Mouse (Mus musculus) adrenal gland (tissue): ENCODE measurements around the gene Atpaf1.

Experiments
- intact Hi-C: fragments of 180-260 bp; cut with DNase I; formaldehyde crosslinking; loops from one replicate; pipeline ENCODE4 v1.15.1; 2025
- long read RNA-seq, 2 experiments: library from polyadenylated mRNA; unstranded; transcript quantifications; one replicate each; pipeline ENCODE4 v2.0.0; 2020; ENCODE audit warnings: borderline replicate concordance in 1 of 2; ENCODE audit not compliant: insufficient replicate concordance in 1 of 2

The Atpaf1 gene
- long read RNA-seq, experiment 1, transcript Atpaf1-203 (9 exons, 2,330 nt), result major isoform, 61 of 68 reads
- long read RNA-seq, experiment 1, partial matches to known transcripts, result 3 of 68 reads
- long read RNA-seq, experiment 1, other reads (novel, unspliced or antisense), result 4 of 68 reads
- long read RNA-seq, experiment 2, transcript Atpaf1-203 (9 exons, 2,330 nt), result major isoform, 71 of 83 reads
- long read RNA-seq, experiment 2, partial matches to known transcripts, result 3 of 83 reads
- long read RNA-seq, experiment 2, other reads (novel, unspliced or antisense), result 9 of 83 reads

DNA sequence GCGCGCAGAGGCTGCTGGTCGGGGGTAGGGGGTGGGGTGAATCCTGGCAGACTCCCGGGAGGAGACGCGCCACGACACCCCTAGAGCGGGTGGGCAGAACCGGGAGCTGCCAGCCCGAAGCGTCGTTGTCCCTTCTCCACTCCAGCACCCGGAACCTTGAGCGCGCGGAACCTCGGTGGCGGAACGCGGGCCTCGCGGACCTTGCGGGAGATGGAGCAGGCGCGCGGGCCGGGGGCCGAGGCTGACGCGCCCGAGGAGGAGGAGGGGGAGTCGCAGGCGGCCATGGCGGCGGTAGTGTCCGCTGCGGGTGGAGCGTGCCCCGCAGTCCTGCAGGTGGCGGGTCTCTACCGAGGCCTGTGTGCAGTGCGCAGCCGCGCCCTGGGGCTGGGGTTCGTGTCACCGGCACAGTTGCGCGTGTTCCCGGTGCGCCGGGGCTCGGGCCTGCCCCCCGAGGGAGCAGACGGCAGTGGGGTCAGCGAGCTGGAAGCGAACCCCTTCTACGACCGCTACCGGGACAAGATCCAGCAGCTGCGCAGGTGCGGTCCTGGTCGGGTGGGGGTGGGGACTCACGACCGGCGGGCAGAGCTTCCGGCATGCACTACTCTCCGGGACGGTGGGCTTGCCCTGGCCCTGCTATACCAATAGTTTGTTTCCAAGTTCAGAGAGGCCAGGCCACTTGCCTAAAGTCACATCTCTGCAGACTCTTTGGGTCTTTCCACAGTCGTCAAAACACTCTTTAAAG is at the start of gene Atpaf1:
Gene Atpaf1 (plus strand): TSS at position 44 of the 742 bp plus-strand sequence.
- intact Hi-C loops, result no loop called here

DNA sequence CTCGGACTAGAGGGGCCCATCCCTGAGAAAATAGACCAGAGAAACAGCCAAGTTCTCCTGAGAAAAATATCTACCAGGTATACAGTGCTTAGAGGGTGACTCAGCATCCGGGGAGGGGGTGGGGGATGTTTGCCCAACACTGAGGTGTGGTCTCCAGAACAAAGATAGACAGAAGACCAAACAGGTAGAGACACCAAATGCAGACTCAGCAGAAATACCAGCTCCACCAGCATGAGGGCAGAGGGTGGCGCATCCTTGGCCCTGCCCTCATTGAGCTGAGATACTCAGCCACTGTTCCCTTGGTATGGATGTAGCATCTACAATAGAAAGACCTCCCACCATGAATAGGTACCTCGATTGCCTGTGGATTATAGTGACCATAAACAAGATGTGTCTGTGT is 49.7 kb upstream of the Atpaf1 start:
- intact Hi-C loops, result loop anchor here (5.0 kb wide), 3 partner anchors 102 to 247 kb away; partner anchors contain the start of gene Mknk1

DNA sequence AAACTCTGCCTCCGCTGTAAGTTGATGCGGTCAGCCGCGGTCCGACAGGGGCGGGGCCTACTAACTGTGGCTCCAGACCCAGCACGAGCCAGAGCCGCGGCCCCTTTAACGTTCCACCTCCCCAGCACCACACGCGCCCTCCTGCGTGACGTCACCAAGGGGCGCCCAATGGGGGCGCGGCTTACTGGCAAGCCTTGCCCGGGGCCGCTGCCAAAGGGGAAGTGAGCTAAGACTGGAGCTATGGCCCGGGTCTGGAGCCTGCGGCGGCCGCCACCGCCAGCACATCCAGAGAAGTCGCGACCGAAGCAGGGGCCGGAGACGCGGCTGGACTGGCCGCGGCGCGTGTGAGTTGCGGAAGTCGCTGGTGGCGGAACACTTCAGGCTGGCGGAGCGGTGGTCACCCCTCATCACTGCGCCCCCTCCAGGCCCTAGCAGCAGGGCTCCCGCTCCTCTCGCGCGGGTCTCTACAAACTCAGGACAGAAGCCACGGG is 47.0 kb upstream of the Atpaf1 start, which contains the start of gene Efcab14:
Gene Efcab14 (plus strand): TSS at position 194 of the 491 bp plus-strand sequence.
- intact Hi-C loops, result loop anchor here (5.0 kb wide), 1 partner anchor 100 kb away; the partner anchor contains the start of gene Mknk1

DNA sequence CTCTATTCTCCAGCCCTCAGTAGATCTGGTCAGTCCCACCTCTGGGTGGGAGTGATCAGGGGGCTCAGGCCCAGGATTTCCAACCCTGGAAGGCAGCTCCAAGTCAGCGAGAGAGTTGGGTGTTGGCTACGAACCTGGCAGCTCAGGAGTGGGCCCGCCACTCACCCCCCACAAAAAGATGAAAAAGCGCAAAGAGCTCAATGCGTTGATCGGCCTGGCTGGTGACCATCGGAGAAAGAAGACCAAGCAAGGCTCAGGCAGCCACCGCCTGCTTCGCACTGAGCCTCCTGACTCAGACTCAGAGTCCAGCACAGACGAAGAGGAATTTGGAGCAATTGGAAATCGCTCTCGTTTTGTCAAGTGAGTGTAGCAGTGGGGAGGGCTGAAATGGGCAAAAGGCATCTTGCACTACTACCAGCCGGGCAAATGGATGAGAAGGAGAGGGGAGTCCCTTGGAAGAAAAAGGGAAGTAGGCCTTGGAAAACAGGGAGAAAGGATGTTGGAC is 46.1 kb upstream of the Atpaf1 start:
- intact Hi-C loops, result loop anchor here (5.0 kb wide), 1 partner anchor 99 kb away; the partner anchor contains the start of gene Mknk1

DNA sequence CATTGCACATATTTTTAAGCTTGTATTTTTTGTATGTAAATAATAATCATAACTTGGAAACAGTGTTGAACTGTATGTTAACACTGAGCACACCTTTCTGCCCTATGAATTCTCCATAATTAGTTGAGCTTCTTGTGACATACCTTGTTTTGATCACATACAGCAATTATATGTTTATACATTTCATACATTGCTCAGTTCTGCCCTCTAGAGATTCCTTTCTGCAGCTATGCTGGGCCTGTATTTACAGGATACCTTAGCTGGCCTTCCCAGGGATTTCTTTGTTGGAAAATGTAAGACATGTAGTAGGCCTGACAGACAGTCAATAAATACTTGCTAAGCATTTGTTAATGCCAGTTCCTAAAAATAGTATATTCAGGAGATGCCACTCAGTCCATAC is 42.0 kb upstream of the Atpaf1 start:
- intact Hi-C loops, result no loop called here

DNA sequence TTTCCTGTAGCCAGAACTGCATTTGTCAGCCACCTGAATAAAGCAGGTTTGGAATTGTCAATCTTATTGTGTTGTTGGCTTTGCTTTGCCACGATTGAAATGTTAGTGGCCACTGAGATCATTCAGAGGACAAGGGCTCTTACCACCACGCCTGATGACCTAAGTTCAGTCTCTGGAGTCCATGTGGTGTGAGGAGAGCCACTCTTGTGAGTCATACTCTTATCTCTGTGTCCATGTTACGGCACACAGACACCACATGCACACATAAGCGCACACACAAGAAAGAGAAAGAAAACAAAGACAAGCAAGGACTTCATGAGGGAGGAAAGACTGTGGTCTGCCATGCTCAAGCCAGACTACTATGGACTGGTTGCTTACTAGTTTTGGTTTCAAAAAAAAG is 41.5 kb upstream of the Atpaf1 start:
- intact Hi-C loops, result no loop called here

DNA sequence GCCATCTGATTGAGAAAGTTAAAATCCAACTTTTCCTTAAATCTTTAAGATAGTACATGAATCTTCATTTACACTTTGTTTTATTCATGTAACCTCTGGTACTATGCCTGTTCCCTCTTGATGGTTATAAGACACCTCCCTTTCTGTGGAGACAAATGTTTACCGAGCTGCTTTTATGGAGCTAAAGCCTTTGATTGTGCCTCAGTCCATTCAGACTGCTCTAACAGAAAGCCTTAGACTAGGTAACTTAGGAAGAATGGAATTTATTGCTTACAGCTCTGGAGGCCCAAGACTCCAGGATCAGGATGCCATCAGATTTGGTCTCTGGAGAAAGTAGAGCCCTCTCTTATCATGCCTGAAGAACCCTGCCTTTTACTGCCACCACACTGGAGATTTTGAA is 36.4 kb upstream of the Atpaf1 start:
- intact Hi-C loops, result no loop called here

DNA sequence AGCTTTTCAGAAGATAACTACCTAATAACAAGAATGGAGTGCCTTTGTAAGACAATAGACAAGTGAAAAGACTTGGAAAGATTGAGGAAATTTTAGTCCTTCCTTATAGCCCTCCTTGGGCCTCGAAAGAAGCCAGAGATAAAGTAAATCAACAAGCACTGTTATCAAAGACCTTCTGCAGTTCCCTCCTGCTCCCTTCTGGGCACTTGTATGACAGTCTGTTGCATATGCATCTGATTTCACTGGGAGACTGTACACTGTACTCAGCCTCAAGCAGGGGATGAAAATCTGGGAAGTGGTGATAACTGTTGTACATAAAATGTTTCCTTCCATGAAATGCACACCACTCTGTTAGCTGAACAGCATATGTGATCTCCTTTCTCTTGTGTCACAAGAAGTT is 35.3 kb upstream of the Atpaf1 start:
- intact Hi-C loops, result no loop called here

DNA sequence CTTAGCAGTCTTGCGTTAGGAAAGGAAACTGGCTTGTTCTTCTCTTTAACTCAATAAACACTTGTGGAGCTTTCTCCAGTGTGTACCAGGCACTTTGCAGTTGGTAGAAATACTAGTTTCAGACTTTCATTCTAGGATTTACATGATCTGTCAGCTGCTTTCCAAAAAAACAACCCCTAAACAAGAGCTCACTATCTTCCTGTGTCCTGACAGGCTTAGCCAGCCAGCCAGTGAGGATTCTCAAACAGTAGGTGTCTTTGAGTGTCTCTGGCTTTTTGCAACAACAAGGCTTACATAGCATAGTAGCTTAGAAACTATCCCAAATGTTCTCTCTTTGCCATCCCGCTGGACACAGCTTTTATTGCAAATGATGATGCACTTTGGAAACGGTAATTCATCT is 30.5 kb upstream of the Atpaf1 start:
- intact Hi-C loops, result no loop called here

DNA sequence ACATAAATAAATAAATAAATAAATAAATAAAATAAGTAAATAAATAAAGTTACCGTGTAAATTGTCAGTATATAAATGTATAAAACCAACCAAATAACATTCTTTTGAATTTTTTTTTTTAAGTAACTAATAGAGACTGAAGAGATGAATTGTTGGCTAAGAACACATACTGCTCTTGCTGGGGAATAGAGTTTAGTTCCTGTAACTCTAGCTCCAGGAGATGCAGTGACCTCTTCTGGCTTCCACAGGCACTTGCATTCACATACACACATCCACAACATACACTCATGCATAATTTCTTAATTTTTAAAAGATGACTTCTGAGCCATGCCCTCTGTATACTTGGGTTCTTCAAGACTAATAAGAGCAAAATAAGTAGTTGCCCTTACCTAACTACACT is 29.8 kb upstream of the Atpaf1 start:
- intact Hi-C loops, result no loop called here

DNA sequence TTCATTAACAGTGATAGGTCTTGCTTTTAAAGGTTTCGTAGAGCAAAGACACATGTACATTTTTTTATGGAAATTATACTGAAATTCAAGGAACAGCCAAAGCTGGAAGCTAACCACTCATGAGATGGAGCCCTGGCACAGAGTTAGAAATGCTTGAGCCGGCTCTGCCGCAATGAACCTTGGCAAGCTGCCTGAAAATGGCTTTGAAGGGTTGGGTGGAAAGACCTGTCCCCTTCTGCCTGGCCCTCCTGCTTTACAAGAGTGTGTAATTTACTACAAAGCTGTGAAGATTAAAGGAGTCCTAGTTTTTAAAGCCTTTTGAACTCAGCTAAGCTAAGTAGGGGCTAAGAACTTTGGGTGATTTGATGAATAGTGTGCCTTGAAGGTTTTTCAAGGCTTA is 23.4 kb upstream of the Atpaf1 start:
- intact Hi-C loops, result no loop called here

DNA sequence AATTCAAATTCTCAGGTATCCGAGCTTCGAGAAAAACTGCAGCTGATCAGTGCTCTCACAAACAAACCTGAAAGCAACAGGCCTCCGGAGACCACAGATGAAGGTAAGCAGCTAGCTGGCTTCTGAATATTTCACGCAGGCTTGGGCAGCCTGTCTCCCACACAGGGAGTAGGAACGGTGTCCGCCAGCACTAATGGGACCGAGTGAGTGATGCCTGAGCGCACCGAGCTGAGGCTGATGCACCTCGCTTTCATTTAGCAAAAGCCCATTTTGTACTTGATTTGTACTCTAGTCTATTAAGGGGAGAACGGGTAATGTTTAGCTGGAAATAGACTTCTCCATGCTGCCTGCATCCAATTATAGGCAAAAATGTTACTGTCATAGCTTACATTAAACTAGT is 20.0 kb upstream of the Atpaf1 start:
- intact Hi-C loops, result no loop called here

DNA sequence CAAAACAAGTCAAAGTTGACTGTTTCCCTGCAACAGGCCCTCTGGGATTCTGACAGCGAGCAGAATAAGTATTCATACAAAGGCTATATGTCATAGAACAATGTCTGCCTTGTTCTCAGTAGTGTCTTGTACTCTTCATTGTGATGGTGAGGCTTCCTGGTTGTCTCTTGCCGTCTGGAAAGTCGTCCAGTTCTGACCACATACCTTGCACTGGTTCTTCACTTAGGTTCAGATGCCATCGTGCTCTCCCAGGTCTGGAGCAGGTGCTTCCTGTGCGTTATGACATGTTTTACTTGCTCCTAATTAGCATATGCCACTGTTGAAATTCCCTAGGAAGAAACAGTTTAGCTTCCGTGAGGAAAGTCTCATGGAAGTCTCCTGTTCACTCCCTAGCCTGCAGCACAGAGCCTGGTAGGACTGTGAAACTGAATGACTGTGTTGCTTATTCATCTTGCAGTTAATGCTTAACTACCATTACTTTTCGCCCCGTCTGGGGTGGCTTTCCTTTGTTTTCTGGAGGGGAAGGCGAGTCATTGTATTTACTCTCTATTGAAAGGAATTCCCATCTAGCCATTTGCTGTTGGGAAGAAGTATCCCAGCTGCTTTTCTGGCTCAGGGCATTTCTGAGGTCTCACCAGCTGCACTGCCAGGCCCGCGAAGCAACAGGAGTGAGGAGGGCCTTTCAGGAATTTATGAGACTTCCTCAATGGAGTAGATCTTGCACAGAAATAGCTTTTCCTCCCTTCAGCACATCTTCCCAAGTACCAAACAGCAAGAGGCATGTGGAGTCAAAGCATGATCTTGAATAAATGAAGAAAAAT is 16.8 kb upstream of the Atpaf1 start:
- intact Hi-C loops, result no loop called here

DNA sequence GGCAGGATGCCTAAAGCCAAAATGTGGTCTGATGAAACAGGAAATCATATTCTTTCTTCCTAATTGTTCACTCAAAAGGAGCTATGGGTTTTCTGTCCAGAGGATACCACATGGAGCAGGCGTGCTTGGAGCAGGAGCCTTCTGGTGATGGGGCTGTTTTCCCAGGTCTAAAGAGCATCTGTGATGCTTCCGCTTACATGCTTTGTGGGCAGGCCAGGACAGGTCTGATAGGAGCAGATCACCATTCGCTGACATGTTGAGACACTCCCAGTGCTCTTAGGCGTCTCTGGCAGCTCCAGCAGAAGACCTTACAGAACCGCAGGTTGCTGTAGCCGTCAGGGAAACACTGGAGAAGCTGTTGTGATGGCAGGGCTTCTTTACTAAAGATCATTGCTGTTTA is 9.6 kb upstream of the Atpaf1 start:
- intact Hi-C loops, result no loop called here

DNA sequence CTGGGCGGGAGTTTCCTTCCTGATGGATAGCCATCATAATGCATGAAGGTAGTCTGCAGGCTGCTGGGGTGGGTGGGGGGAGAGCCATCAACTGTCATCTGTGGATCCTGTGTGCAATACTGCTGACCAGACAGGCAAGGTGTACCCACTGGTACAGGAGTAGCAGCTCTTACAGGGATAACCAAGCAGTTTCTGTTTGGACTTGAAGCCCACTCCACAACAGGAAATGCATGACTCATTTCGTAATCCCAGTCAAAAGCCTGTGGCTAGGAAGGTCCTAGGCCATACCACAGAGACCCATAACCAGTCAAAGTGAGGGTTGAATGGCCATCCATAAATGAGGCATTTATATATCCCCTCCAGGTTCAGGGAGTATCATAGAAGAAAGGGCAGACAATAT is 7.0 kb upstream of the Atpaf1 start:
- intact Hi-C loops, result no loop called here

DNA sequence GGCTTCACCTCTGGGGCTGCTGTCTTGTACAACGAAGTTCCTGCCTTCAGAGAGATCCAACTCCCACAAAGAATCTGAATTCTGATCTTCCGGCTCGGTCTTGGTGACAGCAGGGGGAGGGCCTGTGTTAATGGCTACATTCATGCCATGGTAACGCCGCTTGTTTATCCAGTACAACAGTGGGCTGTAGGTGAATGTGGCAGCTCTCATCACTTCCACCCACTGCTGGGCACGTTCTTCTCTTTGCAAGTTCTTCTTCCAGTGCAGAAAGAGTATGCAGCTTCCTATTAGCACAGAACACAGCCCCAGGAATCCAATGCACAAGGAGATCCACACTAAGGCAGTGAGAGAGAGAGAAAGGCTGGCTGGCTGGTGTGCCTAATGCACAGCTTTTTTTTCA is 4.3 kb upstream of the Atpaf1 start:
- intact Hi-C loops, result no loop called here

DNA sequence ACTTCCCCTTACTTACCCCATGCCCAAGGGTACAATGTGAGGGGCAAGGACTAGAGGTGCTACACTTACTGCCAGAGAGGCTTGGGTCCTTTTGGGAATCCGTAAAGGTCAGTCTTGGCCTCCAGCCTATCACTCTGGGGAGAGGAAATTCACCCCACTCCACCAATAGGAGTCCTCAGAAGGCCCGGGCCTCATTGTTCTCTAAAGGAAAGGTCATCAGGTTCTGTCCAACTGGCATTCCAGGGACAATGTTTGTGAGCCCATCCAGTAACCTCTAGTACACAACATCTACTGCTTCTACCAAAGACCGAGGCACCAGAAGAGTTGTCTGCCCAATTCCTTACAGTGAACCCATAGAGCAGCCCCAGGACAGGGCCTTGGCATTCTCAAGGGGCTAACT is 3.7 kb upstream of the Atpaf1 start, which contains the start of gene Tex38:
Gene Tex38 (minus strand): TSS at position 101 of the 400 bp plus-strand sequence.
- intact Hi-C loops, result no loop called here

DNA sequence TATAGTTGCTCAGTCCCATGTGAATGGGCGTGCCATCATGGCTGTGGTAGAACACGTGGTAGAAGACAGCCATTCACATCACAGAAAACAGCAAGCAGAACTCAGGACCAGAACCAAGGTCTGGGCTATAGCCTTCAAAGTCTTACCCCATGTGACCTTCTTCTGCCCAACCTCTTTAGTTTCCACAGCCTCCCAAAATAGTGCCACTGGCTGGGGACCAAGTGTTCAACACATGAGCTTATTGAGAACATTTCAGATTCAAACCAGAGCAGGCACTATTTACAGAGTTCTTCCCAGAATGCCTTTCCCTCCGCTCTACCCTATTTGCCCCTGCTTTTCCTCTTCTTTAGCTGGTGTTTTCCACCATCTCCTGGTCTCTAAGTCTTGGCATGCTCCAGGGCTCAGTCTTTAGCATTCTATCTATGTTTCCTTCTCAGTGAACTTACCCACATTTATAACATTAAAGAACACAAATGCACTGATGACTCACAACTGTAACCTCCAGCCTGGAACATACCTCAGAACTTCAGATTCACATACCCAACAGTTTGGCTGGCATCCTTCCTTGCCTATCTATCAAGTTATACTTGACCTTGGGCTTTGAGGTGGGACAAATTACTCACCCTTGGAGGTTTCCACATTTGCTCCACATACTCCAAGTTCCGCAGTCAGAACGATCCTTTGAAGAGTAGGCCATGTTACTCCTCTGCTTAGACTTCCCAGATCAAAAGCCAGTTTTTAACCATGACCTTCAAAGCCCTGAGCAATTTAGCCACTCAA is 2.4 kb upstream of the Atpaf1 start:
- intact Hi-C loops, result no loop called here

DNA sequence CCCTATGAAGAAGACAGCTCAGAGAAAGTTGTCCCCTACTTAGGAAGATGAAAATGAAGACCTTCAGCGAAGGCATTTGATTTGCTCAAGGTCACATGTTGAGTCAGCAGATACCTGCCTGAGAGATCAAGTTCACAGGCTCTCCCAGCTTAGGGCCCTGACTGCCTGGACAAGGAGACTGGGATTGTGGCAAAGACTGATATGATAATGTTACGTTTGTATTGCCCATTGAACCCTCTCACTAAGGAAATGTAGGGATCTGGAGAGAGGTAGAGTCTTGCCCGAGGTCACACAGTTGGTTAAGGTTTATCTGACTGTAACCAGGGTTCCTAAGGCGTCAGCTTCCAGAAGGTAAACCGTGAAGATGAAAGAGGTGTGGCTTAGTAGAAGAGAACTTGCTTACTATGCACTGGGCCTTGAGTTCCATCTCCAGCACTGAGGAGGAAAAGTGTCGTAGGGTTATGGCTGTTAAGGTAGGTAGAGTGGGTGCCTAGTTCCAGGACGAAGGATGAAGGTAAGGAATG is 961 bp downstream of the Atpaf1 start:
- intact Hi-C loops, result no loop called here

DNA sequence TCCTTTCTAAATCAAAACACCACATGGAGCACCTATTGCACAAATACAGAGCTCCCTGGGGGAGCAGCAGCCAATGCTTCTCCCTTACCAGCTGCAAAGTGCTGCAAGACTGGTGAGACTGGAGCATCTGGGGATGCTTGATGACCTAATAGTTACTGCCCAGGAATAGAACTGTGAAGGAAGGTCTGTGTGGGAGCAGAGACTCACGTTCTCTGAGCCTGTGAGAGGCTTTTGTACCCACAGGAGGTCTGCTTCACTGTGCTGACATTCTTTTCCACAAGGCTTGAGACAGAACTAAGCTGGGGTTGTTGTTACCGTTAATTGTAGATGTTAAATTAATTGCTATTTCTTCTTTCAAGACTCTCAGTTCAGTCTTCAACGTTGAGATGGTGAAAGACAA is 6.3 kb downstream of the Atpaf1 start:
- intact Hi-C loops, result no loop called here
